Mouse (Mus musculus): Measurements from ENCODE around the gene Gpank1. TPM values are rescaled to one million over a fixed set of nuclear protein-coding genes. Genes with fewer than 3 reads are reported as not detected.

Gpank1 gene
- polyA plus RNA-seq, 1 experiment from 2014 or later, result 10.0 TPM

GRCm38 (mm10) chr17:35162730-35163129, 41.5 kb downstream of the Gpank1 start:
- ATAC-seq (ENCODE audit: insufficient number of reproducible peaks, insufficient read depth, low FRiP score, low read depth), result no peak
- Histone ChIP-seq H3K4me3 (ENCODE audit: control insufficient read depth in 1 of 2, insufficient read depth in 1 of 2, low read depth in 1 of 2, low read length in 2 of 2) (peak overlapping the region; percentile 94 to 100), H3K27ac (replicated peaks in 1 of 2; ENCODE audit: control insufficient read depth in 1 of 2, insufficient read depth in 1 of 2, low read depth in 2 of 2, low read length in 2 of 2) (no peak overlapping the region; a peak in 1 of 4 replicates), H3K27me3 (ENCODE audit: control insufficient read depth, insufficient read depth, low read length) (no peaks in the 10 kb centered on the region), H3K9ac (ENCODE audit: low read length) (peak overlapping the region; percentile 100), H3K4me1 (ENCODE audit: control insufficient read depth in 2 of 2, insufficient read depth in 2 of 2, low read length in 2 of 2) (peaks cover 10 to 31% of the 10 kb centered on the region in 2 experiments), H3K36me3 (ENCODE audit: control insufficient read depth, insufficient read depth, low read length) (peaks cover 45% of the 10 kb centered on the region), H3K9me3 (ENCODE audit: control insufficient read depth, low read length) (no peaks in the 10 kb centered on the region), H3K4me2 (ENCODE audit: low read length) (peak overlapping the region; percentile 85)
- WGBS, result 36% methylated on average over 12 of the region's 12 CpGs

GRCm38 (mm10) chr17:35163326-35164081, 42.2 kb downstream of the Gpank1 start:
- no peaks in the 10 kb centered on the region for H3K9me3 ChIP-seq (ENCODE audit: control insufficient read depth, low read length)
- WGBS, result 6% methylated on average over 8 of the region's 8 CpGs
- H3K36me3 ChIP-seq (ENCODE audit: control insufficient read depth, insufficient read depth, low read length), result peaks cover 37% of the 10 kb centered on the region
- H3K4me1 ChIP-seq (ENCODE audit: control insufficient read depth in 2 of 2, insufficient read depth in 2 of 2, low read length in 2 of 2), result peaks cover 10 to 31% of the 10 kb centered on the region in 2 experiments
- peak overlapping the region; percentile 85 for H3K4me2 ChIP-seq (ENCODE audit: low read length)
- peak overlapping the region; percentile 100 for H3K9ac ChIP-seq (ENCODE audit: low read length)
- no peaks in the 10 kb centered on the region for H3K27me3 ChIP-seq (ENCODE audit: control insufficient read depth, insufficient read depth, low read length)
- H3K27ac ChIP-seq (replicated peaks in 1 of 2; ENCODE audit: control insufficient read depth in 1 of 2, insufficient read depth in 1 of 2, low read depth in 2 of 2, low read length in 2 of 2), result peak overlapping the region; percentile 86 to 99
- ATAC-seq (ENCODE audit: insufficient number of reproducible peaks, insufficient read depth, low FRiP score, low read depth), result no peak
- peak overlapping the region; percentile 94 to 100 for H3K4me3 ChIP-seq (ENCODE audit: control insufficient read depth in 1 of 2, insufficient read depth in 1 of 2, low read depth in 1 of 2, low read length in 2 of 2)

GRCm38 (mm10) chr17:35164218-35164567, 42.9 kb downstream of the Gpank1 start:
- under 1% methylated on average over 25 of the region's 28 CpGs for WGBS
- Histone ChIP-seq H3K27me3 (ENCODE audit: control insufficient read depth, insufficient read depth, low read length) (no peaks in the 10 kb centered on the region), H3K9me3 (ENCODE audit: control insufficient read depth, low read length) (no peaks in the 10 kb centered on the region), H3K4me1 (ENCODE audit: control insufficient read depth in 2 of 2, insufficient read depth in 2 of 2, low read length in 2 of 2) (peaks cover 10 to 31% of the 10 kb centered on the region in 2 experiments), H3K27ac (replicated peaks in 1 of 2; ENCODE audit: control insufficient read depth in 1 of 2, insufficient read depth in 1 of 2, low read depth in 2 of 2, low read length in 2 of 2) (peak overlapping the region; percentile 86 to 99), H3K4me3 (ENCODE audit: control insufficient read depth in 1 of 2, insufficient read depth in 1 of 2, low read depth in 1 of 2, low read length in 2 of 2) (peak overlapping the region; percentile 94 to 100), H3K9ac (ENCODE audit: low read length) (peak overlapping the region; percentile 100), H3K4me2 (ENCODE audit: low read length) (peak overlapping the region; percentile 85), H3K36me3 (ENCODE audit: control insufficient read depth, insufficient read depth, low read length) (peaks cover 31% of the 10 kb centered on the region)
- ATAC-seq (ENCODE audit: insufficient number of reproducible peaks, insufficient read depth, low FRiP score, low read depth), result peak; percentile 0; the same call in 1 of the 2 replicates

GRCm38 (mm10) chr17:35164568-35165450, 43.6 kb downstream of the Gpank1 start, which contains the start of gene Prrc2a:
Gene Prrc2a, minus strand, starts transcription at chr17:35164897.
- ATAC-seq (ENCODE audit: insufficient number of reproducible peaks, insufficient read depth, low FRiP score, low read depth), result peak; percentile 94
- Histone ChIP-seq H3K9ac (ENCODE audit: low read length) (peak within 1 kb of the TSS; percentile 100), H3K4me3 (ENCODE audit: control insufficient read depth in 1 of 2, insufficient read depth in 1 of 2, low read depth in 1 of 2, low read length in 2 of 2) (peak within 1 kb of the TSS; percentile 94 to 100), H3K4me2 (ENCODE audit: low read length) (peak within 1 kb of the TSS; percentile 85), H3K9me3 (ENCODE audit: control insufficient read depth, low read length) (no peaks in the 10 kb centered on the region), H3K36me3 (ENCODE audit: control insufficient read depth, insufficient read depth, low read length) (peaks cover 24% of the 10 kb centered on the region), H3K27me3 (ENCODE audit: control insufficient read depth, insufficient read depth, low read length) (no peaks in the 10 kb centered on the region), H3K4me1 (ENCODE audit: control insufficient read depth in 2 of 2, insufficient read depth in 2 of 2, low read length in 2 of 2) (peaks cover 10 to 31% of the 10 kb centered on the region in 2 experiments), H3K27ac (replicated peaks in 1 of 2; ENCODE audit: control insufficient read depth in 1 of 2, insufficient read depth in 1 of 2, low read depth in 2 of 2, low read length in 2 of 2) (peak within 1 kb of the TSS; percentile 99 to 100)
- WGBS, result under 1% methylated on average over 70 of the region's 89 CpGs

- peak overlapping the region; percentile 70 for H3K9ac ChIP-seq (ENCODE audit: low read length)
- no peaks in the 10 kb centered on the region for H3K9me3 ChIP-seq (ENCODE audit: control insufficient read depth, low read length)
- H3K36me3 ChIP-seq (ENCODE audit: control insufficient read depth, insufficient read depth, low read length), result peaks cover 16% of the 10 kb centered on the region
- peaks cover 10 to 31% of the 10 kb centered on the region in 2 experiments for H3K4me1 ChIP-seq (ENCODE audit: control insufficient read depth in 2 of 2, insufficient read depth in 2 of 2, low read length in 2 of 2)
- peak overlapping the region; percentile 99 to 100 for H3K27ac ChIP-seq (replicated peaks in 1 of 2; ENCODE audit: control insufficient read depth in 1 of 2, insufficient read depth in 1 of 2, low read depth in 2 of 2, low read length in 2 of 2)
- H3K4me2 ChIP-seq (ENCODE audit: low read length), result peak overlapping the region; percentile 72
- no peaks in the 10 kb centered on the region for H3K27me3 ChIP-seq (ENCODE audit: control insufficient read depth, insufficient read depth, low read length)
- WGBS, result 24% methylated on average over 12 of the region's 12 CpGs
- peak overlapping the region; percentile 81 to 100 for H3K4me3 ChIP-seq (ENCODE audit: control insufficient read depth in 1 of 2, insufficient read depth in 1 of 2, low read depth in 1 of 2, low read length in 2 of 2)
- ATAC-seq (ENCODE audit: insufficient number of reproducible peaks, insufficient read depth, low FRiP score, low read depth), result no peak
Observed at GRCm38 (mm10) chr17:35165451-35166155, 44.3 kb downstream of the Gpank1 start.

- Histone ChIP-seq H3K36me3 (ENCODE audit: control insufficient read depth, insufficient read depth, low read length) (peaks cover 8% of the 10 kb centered on the region), H3K4me3 (ENCODE audit: control insufficient read depth in 1 of 2, insufficient read depth in 1 of 2, low read depth in 1 of 2, low read length in 2 of 2) (no peak overlapping the region), H3K4me2 (ENCODE audit: low read length) (peak overlapping the region; percentile 72; the same call in 1 of the 2 replicates), H3K4me1 (ENCODE audit: control insufficient read depth in 2 of 2, insufficient read depth in 2 of 2, low read length in 2 of 2) (peaks cover 10 to 30% of the 10 kb centered on the region in 2 experiments), H3K27me3 (ENCODE audit: control insufficient read depth, insufficient read depth, low read length) (no peaks in the 10 kb centered on the region), H3K9ac (ENCODE audit: low read length) (no peak overlapping the region), H3K27ac (replicated peaks in 1 of 2; ENCODE audit: control insufficient read depth in 1 of 2, insufficient read depth in 1 of 2, low read depth in 2 of 2, low read length in 2 of 2) (no peak overlapping the region; a peak in 1 of 4 replicates), H3K9me3 (ENCODE audit: control insufficient read depth, low read length) (no peaks in the 10 kb centered on the region)
- 74% methylated on average over 8 of the region's 8 CpGs for WGBS
- no peak for ATAC-seq (ENCODE audit: insufficient number of reproducible peaks, insufficient read depth, low FRiP score, low read depth)
Observed at GRCm38 (mm10) chr17:35166352-35167035, 45.2 kb downstream of the Gpank1 start.

Data from heart, embryonic 14.5 days (tissue).